Mouse (Mus musculus): Measurements from ENCODE around the gene Frem1.

DNA sequence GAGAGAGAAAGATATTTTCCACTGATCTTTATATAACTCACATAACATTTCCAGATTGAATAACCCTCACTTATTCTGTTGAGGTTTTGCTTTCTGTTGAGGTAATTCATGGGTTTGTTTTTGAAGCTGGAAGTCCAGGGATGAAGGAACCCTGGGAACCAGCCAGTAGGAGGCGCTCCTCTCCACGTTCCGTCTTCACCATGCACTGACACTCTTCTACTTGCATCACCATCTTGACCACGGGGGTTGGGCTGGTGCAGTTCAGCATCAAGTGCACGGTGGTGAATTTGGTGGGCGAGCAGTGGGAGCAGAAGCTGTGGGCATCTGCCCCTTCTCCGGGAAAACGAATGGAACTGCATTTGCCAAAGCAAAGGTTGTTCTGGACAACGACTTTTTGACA lies 169.6 kb downstream of the Frem1 start:
- TF ChIP-seq CTCF (IDR thresholded peaks at IDR 0.05; ENCODE audit: control insufficient read depth, insufficient read depth, low read length) (peak; percentile 16; the same call in 1 of the 2 replicates), POLR2A (IDR thresholded peaks at IDR 0.05; ENCODE audit: borderline replicate concordance, control insufficient read depth, low read depth, low read length) (no peak)

Data from bone marrow, adult 2 months (tissue).